Mouse (Mus musculus): ENCODE results near the gene Dhrs11. TPM values are rescaled to one million over a fixed set of nuclear protein-coding genes. Genes with fewer than 3 reads are reported as not detected.
"Not testable (repeated sequence)": the region's sequence is repeated elsewhere in the genome, so short reads cannot be mapped to it uniquely, and the experiment has no call there.

Gene Dhrs11
- 12.2 and 12.5 TPM in 2 replicates for polyA plus RNA-seq (2012; rRNA removed)

- peak; percentile 72 to 86 for DNase-seq (ENCODE audit: extremely low spot score in 1 of 2, low spot score in 1 of 2)
Observed at GRCm38 (mm10) chr11:84828516-84829399, at the start of gene Dhrs11. Gene Dhrs11, minus strand, starts transcription at chr11:84828994.

- not testable (repeated sequence) for DNase-seq (ENCODE audit: extremely low spot score in 1 of 2, low spot score in 1 of 2)
Observed at GRCm38 (mm10) chr11:84876020-84876419, 47.2 kb upstream of the Dhrs11 start.

GRCm38 (mm10) chr11:84873042-84873833 is 44.4 kb upstream of the Dhrs11 start:
- DNase-seq (ENCODE audit: extremely low spot score in 1 of 2, low spot score in 1 of 2) = no peak

GRCm38 (mm10) chr11:84871548-84872069 is 42.8 kb upstream of the Dhrs11 start:
- no peak for DNase-seq (ENCODE audit: extremely low spot score in 1 of 2, low spot score in 1 of 2)

- DNase-seq (ENCODE audit: extremely low spot score in 1 of 2, low spot score in 1 of 2) = peak in 1 of 2 experiments; percentile 38
Observed at GRCm38 (mm10) chr11:84871046-84871445, 42.3 kb upstream of the Dhrs11 start.

- peak; percentile 74 to 88 for DNase-seq (ENCODE audit: extremely low spot score in 1 of 2, low spot score in 1 of 2)
Observed at GRCm38 (mm10) chr11:84870337-84871043, 41.7 kb upstream of the Dhrs11 start, which contains the start of gene Ggnbp2. Gene Ggnbp2, minus strand, starts transcription at chr11:84870817.

GRCm38 (mm10) chr11:84869537-84870232 is 40.9 kb upstream of the Dhrs11 start:
- DNase-seq (ENCODE audit: extremely low spot score in 1 of 2, low spot score in 1 of 2) = peak; percentile 91 to 92

GRCm38 (mm10) chr11:84868786-84869259 is 40.0 kb upstream of the Dhrs11 start:
- DNase-seq (ENCODE audit: extremely low spot score in 1 of 2, low spot score in 1 of 2) = no peak

GRCm38 (mm10) chr11:84867586-84867985 is 38.8 kb upstream of the Dhrs11 start:
- no peak for DNase-seq (ENCODE audit: extremely low spot score in 1 of 2, low spot score in 1 of 2)

- no peak for DNase-seq (ENCODE audit: extremely low spot score in 1 of 2, low spot score in 1 of 2)
Observed at GRCm38 (mm10) chr11:84865268-84865667, 36.5 kb upstream of the Dhrs11 start.

GRCm38 (mm10) chr11:84855285-84855684 is 26.5 kb upstream of the Dhrs11 start:
- no peak for DNase-seq (ENCODE audit: extremely low spot score in 1 of 2, low spot score in 1 of 2)

- no peak for DNase-seq (ENCODE audit: extremely low spot score in 1 of 2, low spot score in 1 of 2)
Observed at GRCm38 (mm10) chr11:84847475-84848090, 18.8 kb upstream of the Dhrs11 start.

- DNase-seq (ENCODE audit: extremely low spot score in 1 of 2, low spot score in 1 of 2) = no peak
Observed at GRCm38 (mm10) chr11:84846741-84847474, 18.1 kb upstream of the Dhrs11 start.

- no peak for DNase-seq (ENCODE audit: extremely low spot score in 1 of 2, low spot score in 1 of 2)
Observed at GRCm38 (mm10) chr11:84839330-84839729, 10.5 kb upstream of the Dhrs11 start.

GRCm38 (mm10) chr11:84829495-84829894 is 701 bp upstream of the Dhrs11 start:
- DNase-seq (ENCODE audit: extremely low spot score in 1 of 2, low spot score in 1 of 2) = not testable (repeated sequence)

GRCm38 (mm10) chr11:84827901-84828503 is 792 bp downstream of the Dhrs11 start:
- DNase-seq (ENCODE audit: extremely low spot score in 1 of 2, low spot score in 1 of 2) = no peak

- no peak for DNase-seq (ENCODE audit: extremely low spot score in 1 of 2, low spot score in 1 of 2)
Observed at GRCm38 (mm10) chr11:84827492-84827891, 1.3 kb downstream of the Dhrs11 start.

GRCm38 (mm10) chr11:84826185-84826584 is 2.6 kb downstream of the Dhrs11 start:
- DNase-seq (ENCODE audit: extremely low spot score in 1 of 2, low spot score in 1 of 2) = peak in 1 of 2 experiments; percentile 71
